Mouse (Mus musculus) bone marrow, adult 2 months (tissue): ENCODE results near the gene Lhfpl3.

ENCODE experiments used
- CTCF ChIP-seq: fragments of 200-500 bp; IDR thresholded peaks from 2 replicates; pipeline ENCODE4 v1.5.1; 2011; ENCODE audit warnings: low read length, control low read depth; ENCODE audit not compliant: control insufficient read depth, insufficient read depth
- POLR2A ChIP-seq: fragments of 200-500 bp; IDR thresholded peaks from 2 replicates; pipeline ENCODE4 v1.6.1; 2011; ENCODE audit warnings: low read depth, mild to moderate bottlenecking, control low read depth, low read length, borderline replicate concordance; ENCODE audit not compliant: control insufficient read depth

- TF ChIP-seq POLR2A (no peak), CTCF (no peak)
Measured at GRCm38 (mm10) chr5:23040429-23040828, 294.6 kb downstream of the Lhfpl3 start.
